Mouse (Mus musculus) CH12.LX (cell line): ENCODE results near the gene Gsx2.

Experiments used
- CTCF ChIP-seq, 2 experiments: IDR thresholded peaks in 1 of 2; conservative IDR thresholded peaks in 1 of 2; 2 replicates each; pipeline ENCODE4 v1.5.1; 2011 to 2012; ENCODE audit warnings: low read depth in 2 of 2, low read length in 2 of 2, improper control_type of control experiment in 1 of 2, inconsistent platforms in 1 of 2, mild to moderate bottlenecking in 1 of 2, moderate library complexity in 1 of 2
- EP300 ChIP-seq: IDR thresholded peaks from 2 replicates; pipeline ENCODE4 v1.6.1; 2011; ENCODE audit warnings: low read length, improper control_type of control experiment
- MAFK ChIP-seq: IDR thresholded peaks from 2 replicates; pipeline ENCODE4 v1.6.1; 2011; ENCODE audit warnings: low read length, improper control_type of control experiment; ENCODE audit not compliant: insufficient replicate concordance
- SIN3A ChIP-seq: IDR thresholded peaks from 2 replicates; pipeline ENCODE4 v1.6.1; 2012; ENCODE audit warnings: low read length, improper control_type of control experiment, inconsistent platforms
- ZC3H11A ChIP-seq: IDR thresholded peaks from 2 replicates; pipeline ENCODE4 v1.6.1; 2012; ENCODE audit warnings: low read depth, mild to moderate bottlenecking, inconsistent platforms, low read length, improper control_type of control experiment
- ZKSCAN1 ChIP-seq: IDR thresholded peaks from 2 replicates; pipeline ENCODE4 v1.6.1; 2012; ENCODE audit warnings: low read depth, inconsistent platforms, low read length, improper control_type of control experiment, borderline replicate concordance
- ZNF384 ChIP-seq: IDR thresholded peaks from 2 replicates; pipeline ENCODE4 v1.6.1; 2012; ENCODE audit warnings: low read depth, low read length, improper control_type of control experiment, inconsistent platforms

DNA sequence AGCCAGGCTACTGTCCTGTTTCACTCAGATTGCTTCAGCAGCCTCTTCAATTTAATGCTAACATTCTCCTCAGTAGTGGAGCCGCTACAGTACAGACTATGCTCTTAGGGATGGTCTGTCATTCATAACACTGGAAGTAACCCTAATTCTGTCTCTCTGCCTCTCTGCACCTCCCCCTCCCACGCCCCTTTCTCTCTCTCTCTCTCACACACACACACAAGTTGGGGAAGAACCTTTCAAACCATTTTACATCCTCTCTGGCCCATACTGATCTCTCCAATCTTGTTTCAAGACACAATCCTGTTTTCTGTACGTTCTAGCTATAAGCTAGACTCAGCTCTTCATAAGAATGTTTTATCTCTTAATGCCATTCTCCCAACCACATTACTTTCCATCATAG, 39.9 kb upstream of the Gsx2 start:
- no peak for TF ChIP-seq SIN3A
- no peak for TF ChIP-seq ZKSCAN1
- TF ChIP-seq CTCF (conservative IDR thresholded peaks at IDR 0.05 in 1 of 2, IDR thresholded peaks at IDR 0.05 in 1 of 2; ENCODE audit: low read depth in 2 of 2, low read length in 2 of 2): no peak
- TF ChIP-seq MAFK: no peak
- no peak for TF ChIP-seq EP300
- no peak for TF ChIP-seq ZC3H11A
- TF ChIP-seq ZNF384: no peak
